Mouse (Mus musculus): ENCODE results near the gene Ttll7.

- TF ChIP-seq CTCF (IDR thresholded peaks at IDR 0.05; ENCODE audit: borderline replicate concordance, control insufficient read depth, extremely low read depth, insufficient read depth, low read length, poor library complexity), result no peak
- no peak for TF ChIP-seq POLR2A (IDR thresholded peaks at IDR 0.05; ENCODE audit: control insufficient read depth, extremely low read depth, insufficient read depth, low read length, poor library complexity)
Measured at GRCm38 (mm10) chr3:147019506-147019905, 167.3 kb downstream of the Ttll7 start.

Measured in thymus, adult 2 months (tissue).